Mouse (Mus musculus): Measurements from ENCODE around the gene Dmbt1. TPM values are rescaled to one million over a fixed set of nuclear protein-coding genes. Genes with fewer than 3 reads are reported as not detected.

Dmbt1 gene
- total RNA-seq, 2 experiments from 2014 or later: not detected

GRCm38 (mm10) chr7:131146214-131146613, 114.4 kb downstream of the Dmbt1 start, which contains the start of gene 4933402N03Rik:
4933402N03Rik (minus strand) TSS chr7:131146314.
- no peak within 1 kb of the TSS for H3K4me3 ChIP-seq
- H3K27ac ChIP-seq: no peak within 1 kb of the TSS
- intact Hi-C loops (cut with DNase I): no loop called here
- no peak for DNase-seq (ENCODE audit: extremely low spot score in 1 of 2, low spot score in 2 of 2)
- TF ChIP-seq CTCF (IDR thresholded peaks at IDR 0.05): no peak

GRCm38 (mm10) chr7:131150179-131150578, 118.3 kb downstream of the Dmbt1 start:
- DNase-seq (ENCODE audit: extremely low spot score in 1 of 2, low spot score in 2 of 2): no peak
- no peak overlapping the region for H3K4me3 ChIP-seq
- no peak overlapping the region for H3K27ac ChIP-seq
- TF ChIP-seq CTCF (IDR thresholded peaks at IDR 0.05): no peak
- intact Hi-C loops (cut with DNase I): no loop called here

GRCm38 (mm10) chr7:131153044-131153443, 121.2 kb downstream of the Dmbt1 start:
- no peak overlapping the region for H3K4me3 ChIP-seq
- no peak for DNase-seq (ENCODE audit: extremely low spot score in 1 of 2, low spot score in 2 of 2)
- intact Hi-C loops (cut with DNase I): no loop called here
- H3K27ac ChIP-seq: no peak overlapping the region
- no peak for TF ChIP-seq CTCF (IDR thresholded peaks at IDR 0.05)

- no peak for DNase-seq (ENCODE audit: extremely low spot score in 1 of 2, low spot score in 2 of 2)
- intact Hi-C loops (cut with DNase I): no loop called here
- Histone ChIP-seq H3K27ac (no peak overlapping the region), H3K4me3 (no peak overlapping the region)
- no peak for TF ChIP-seq CTCF (IDR thresholded peaks at IDR 0.05)
Measured at GRCm38 (mm10) chr7:131162251-131162650, 130.4 kb downstream of the Dmbt1 start.

GRCm38 (mm10) chr7:131167771-131168170, 135.9 kb downstream of the Dmbt1 start:
- Histone ChIP-seq H3K27ac (no peak overlapping the region), H3K4me3 (no peak overlapping the region)
- TF ChIP-seq CTCF (IDR thresholded peaks at IDR 0.05): no peak
- intact Hi-C loops (cut with DNase I): no loop called here
- no peak for DNase-seq (ENCODE audit: extremely low spot score in 1 of 2, low spot score in 2 of 2)

GRCm38 (mm10) chr7:131169099-131169498, 137.2 kb downstream of the Dmbt1 start:
- H3K27ac ChIP-seq: no peak overlapping the region
- TF ChIP-seq CTCF (IDR thresholded peaks at IDR 0.05): no peak
- H3K4me3 ChIP-seq: no peak overlapping the region
- intact Hi-C loops (cut with DNase I): no loop called here
- DNase-seq (ENCODE audit: extremely low spot score in 1 of 2, low spot score in 2 of 2): no peak

Other genes with a start within 250 kb of the Dmbt1 start
- gene Plekha1, start 166.3 kb upstream of the Dmbt1 start, total RNA-seq (2021): 10 to 100 TPM; 95.9 to 98.5 TPM
- 100 to 1,000 TPM; 200 to 236 TPM for gene Htra1, start 95.9 kb upstream of the Dmbt1 start, total RNA-seq (2021)
- gene 4933402N03Rik, start 114.3 kb downstream of the Dmbt1 start, total RNA-seq (2021): not detected
- not detected for gene 5430419D17Rik, start 142.3 kb downstream of the Dmbt1 start, total RNA-seq (2021)